Mouse (Mus musculus): ENCODE data around the gene Gm37596. TPM values are rescaled to one million over a fixed set of nuclear protein-coding genes. Genes with fewer than 3 reads are reported as not detected.
"Not testable (repeated sequence)": the region's sequence is repeated elsewhere in the genome, so short reads cannot be mapped to it uniquely, and the experiment has no call there.

Gm37596 gene
- not detected in 2 replicates for total RNA-seq (2017)

GRCm38 (mm10) chr3:93692970-93693369 is at the start of gene Gm37596:
Gm37596 (minus strand) TSS chr3:93693070.
- ATAC-seq (replicated peaks; ENCODE audit: low read depth, poor library complexity, severe bottlenecking) = not testable (repeated sequence)

GRCm38 (mm10) chr3:93708969-93709637 is 16.2 kb upstream of the Gm37596 start:
- ATAC-seq (replicated peaks; ENCODE audit: low read depth, poor library complexity, severe bottlenecking) = not testable (repeated sequence)

GRCm38 (mm10) chr3:93676210-93676609 is 16.7 kb downstream of the Gm37596 start, which contains the start of gene Tdpoz1:
Tdpoz1 (minus strand) TSS chr3:93676310.
- ATAC-seq (replicated peaks; ENCODE audit: low read depth, poor library complexity, severe bottlenecking) = not testable (repeated sequence)

GRCm38 (mm10) chr3:93670805-93671503 is 21.9 kb downstream of the Gm37596 start:
- not testable (repeated sequence) for ATAC-seq (replicated peaks; ENCODE audit: low read depth, poor library complexity, severe bottlenecking)

- no peak for ATAC-seq (replicated peaks; ENCODE audit: low read depth, poor library complexity, severe bottlenecking)
Measured at GRCm38 (mm10) chr3:93654260-93654659, 38.6 kb downstream of the Gm37596 start.

GRCm38 (mm10) chr3:93652586-93652985 is 40.3 kb downstream of the Gm37596 start, which contains the start of gene Tdpoz2:
Tdpoz2 (minus strand) TSS chr3:93652686.
- ATAC-seq (replicated peaks; ENCODE audit: low read depth, poor library complexity, severe bottlenecking) = no peak

Other genes with a start within 250 kb of the Gm37596 start
- gene Tchhl1, start 224.3 kb downstream of the Gm37596 start, total RNA-seq (2017) = not detected in 2 replicates
- 45.4 and 46.0 TPM in 2 replicates for gene S100a11, start 172.6 kb downstream of the Gm37596 start, total RNA-seq (2017)
- gene S100a10, start 138.0 kb downstream of the Gm37596 start, total RNA-seq (2017) = 282 and 405 TPM in 2 replicates
- not detected in 2 replicates for gene Tdpoz2, start 40.4 kb downstream of the Gm37596 start, total RNA-seq (2017)
- gene Tdpoz1, start 16.8 kb downstream of the Gm37596 start, total RNA-seq (2017) = not detected in 2 replicates
- not detected in 2 replicates for gene Gm5773, start 79.9 kb upstream of the Gm37596 start, total RNA-seq (2017)
- not detected in 2 replicates for gene Tdpoz4, start 103.3 kb upstream of the Gm37596 start, total RNA-seq (2017)
- not detected in 2 replicates for gene Tdpoz3, start 132.9 kb upstream of the Gm37596 start, total RNA-seq (2017)

All from common myeloid progenitor, adult 5-6 weeks (primary cell).